Mouse (Mus musculus) ES-E14 (cell line): ENCODE results near the gene Simc1. TPM values are rescaled to one million over a fixed set of nuclear protein-coding genes. Genes with fewer than 3 reads are reported as not detected.

Source experiments
- DNase-seq: peaks from one replicate; pipeline ENCODE4 v3.0.0-alpha.2; 2013; ENCODE audit warnings: low read depth, low spot score
- H3K27ac ChIP-seq: 2 replicates; pipeline ENCODE4 v1.5.1; 2012; ENCODE audit warnings: low read depth, mild to moderate bottlenecking, low read length, moderate library complexity, mixed read lengths; ENCODE audit not compliant: poor library complexity, insufficient read depth, severe bottlenecking
- H3K36me3 ChIP-seq: 2 replicates; pipeline ENCODE4 v1.6.1; 2012; ENCODE audit warnings: mild to moderate bottlenecking, low read length, moderate library complexity, mixed read lengths; ENCODE audit not compliant: control insufficient read depth, poor library complexity, insufficient read depth, severe bottlenecking
- H3K4me1 ChIP-seq, 2 experiments: fragments of 150-350 bp in 1 of 2; sonication (generic) in 1 of 2; 2 replicates each; pipeline ENCODE4 v1.6.1; 2012; ENCODE audit warnings: low read length in 2 of 2, mild to moderate bottlenecking in 1 of 2, mixed read lengths in 1 of 2; ENCODE audit not compliant: control insufficient read depth in 2 of 2, insufficient read depth in 2 of 2, poor library complexity in 1 of 2
- H3K4me3 ChIP-seq, 2 experiments: fragments of 150-350 bp in 1 of 2; sonication (generic) in 1 of 2; 2 replicates each; pipeline ENCODE4 v1.5.1; 2012; ENCODE audit warnings: low read length in 2 of 2, low read depth in 1 of 2, mild to moderate bottlenecking in 1 of 2, mixed read lengths in 1 of 2; ENCODE audit not compliant: insufficient read depth in 1 of 2, poor library complexity in 1 of 2, severe bottlenecking in 1 of 2
- H3K9ac ChIP-seq: 2 replicates; pipeline ENCODE4 v1.6.1; 2012; ENCODE audit warnings: low read depth, mild to moderate bottlenecking, low read length, mixed read lengths; ENCODE audit not compliant: poor library complexity, insufficient read depth, severe bottlenecking
- H3K9me3 ChIP-seq: fragments of 150-350 bp; sonication (generic); 2 replicates; pipeline ENCODE4 v1.6.1; 2012; ENCODE audit warnings: low read depth, mild to moderate bottlenecking, low read length; ENCODE audit not compliant: control insufficient read depth, insufficient read depth
- CHD2 ChIP-seq: IDR thresholded peaks from 2 replicates; pipeline ENCODE4 v1.6.1; 2014; ENCODE audit warnings: mild to moderate bottlenecking, low read depth, low read length, inconsistent platforms
- HCFC1 ChIP-seq: IDR thresholded peaks from 2 replicates; pipeline ENCODE4 v1.6.1; 2012; ENCODE audit warnings: low read length, inconsistent platforms, borderline replicate concordance; ENCODE audit not compliant: insufficient read depth
- MAFK ChIP-seq: IDR thresholded peaks from 2 replicates; pipeline ENCODE4 v1.6.1; 2014; ENCODE audit warnings: mild to moderate bottlenecking, low read depth, low read length, inconsistent platforms; ENCODE audit not compliant: insufficient read depth
- ZC3H11A ChIP-seq: IDR thresholded peaks from 2 replicates; pipeline ENCODE4 v1.6.1; 2012; ENCODE audit warnings: low read depth, mild to moderate bottlenecking, inconsistent platforms, low read length, borderline replicate concordance
- ZNF384 ChIP-seq: IDR thresholded peaks from 2 replicates; pipeline ENCODE4 v1.6.1; 2012; ENCODE audit warnings: low read depth, low read length, inconsistent platforms
- in situ Hi-C, 2 experiments: fragments of 600-800 bp; cut with MboI; formaldehyde crosslinking; loops; one replicate each; pipeline ENCODE4 v1.15.1; 2025; ENCODE audit warnings: low sequenced_read_pairs in 2 of 2, inconsistent platforms in 1 of 2; ENCODE audit not compliant: unreplicated experiment in 2 of 2
- total RNA-seq: library from RNA; depleted of rRNA; stranded (reverse); fragments of 300-350 nt; gene quantifications from 2 replicates; pipeline ENCODE4 v1.2.3, GENCODE M21; 2012

Gene Simc1
- total RNA-seq, 1 experiment: 10.8 TPM

DNA sequence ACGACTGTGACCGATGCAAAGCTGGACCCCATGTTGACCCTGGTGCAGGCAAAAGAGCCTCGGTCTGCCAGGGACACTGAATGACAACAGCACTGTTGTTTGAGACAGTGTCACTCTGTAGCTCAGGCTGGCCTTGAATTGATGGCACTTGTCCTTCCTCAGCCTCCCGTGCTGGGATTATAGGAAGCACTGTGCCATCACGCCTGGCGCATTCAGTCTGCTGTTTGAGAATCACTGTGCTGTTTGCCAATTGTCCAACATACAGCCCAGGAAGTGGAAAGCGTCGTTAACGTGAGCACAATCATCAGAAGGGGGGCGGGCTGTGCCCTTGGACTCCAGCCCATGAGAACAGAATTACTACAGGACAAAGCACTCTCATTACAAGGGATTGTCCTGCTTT, 78.5 kb downstream of the Simc1 start:
- DNase-seq: no peak
- Histone ChIP-seq H3K9me3 (no peaks in the 10 kb centered on the region), H3K9ac (no peak overlapping the region), H3K4me3 (no peak overlapping the region), H3K27ac (no peak overlapping the region), H3K4me1 (peaks cover 0 to 7% of the 10 kb centered on the region in 2 experiments; a peak in 1 of 4 replicates), H3K36me3 (peaks cover 42% of the 10 kb centered on the region)
- in situ Hi-C loops: no loop called here
- TF ChIP-seq CHD2 (no peak), ZNF384 (no peak), HCFC1 (no peak), ZC3H11A (no peak), MAFK (no peak)

DNA sequence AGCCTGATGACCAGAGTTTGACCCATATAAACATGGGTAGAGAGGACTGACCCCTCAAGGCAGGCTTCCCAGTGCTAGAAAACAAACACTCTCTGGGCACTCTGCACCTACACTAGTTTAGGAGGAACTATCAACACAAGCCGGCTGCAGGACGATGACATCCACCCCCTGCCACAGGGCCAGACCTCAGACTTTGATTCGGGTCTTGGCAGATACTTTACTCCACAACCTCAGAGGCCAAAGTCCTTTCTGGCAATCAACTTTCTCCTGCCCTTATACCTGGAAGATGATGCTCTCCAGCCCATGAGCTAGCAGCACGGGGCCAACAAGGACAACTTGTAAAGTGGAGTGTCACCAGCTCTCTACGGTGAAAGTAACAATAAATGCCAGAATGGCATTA, 79.3 kb downstream of the Simc1 start:
- no peak overlapping the region for H3K4me3 ChIP-seq
- no peak overlapping the region for H3K27ac ChIP-seq
- no peak overlapping the region for H3K9ac ChIP-seq
- peaks cover 42% of the 10 kb centered on the region for H3K36me3 ChIP-seq
- DNase-seq: no peak
- no peak for TF ChIP-seq CHD2
- no peak for TF ChIP-seq ZC3H11A
- no peak for TF ChIP-seq ZNF384
- no peak for TF ChIP-seq HCFC1
- no peak for TF ChIP-seq MAFK
- in situ Hi-C loops: no loop called here
- no peaks in the 10 kb centered on the region for H3K9me3 ChIP-seq
- peaks cover 0 to 6% of the 10 kb centered on the region in 2 experiments; a peak in 1 of 4 replicates for H3K4me1 ChIP-seq

DNA sequence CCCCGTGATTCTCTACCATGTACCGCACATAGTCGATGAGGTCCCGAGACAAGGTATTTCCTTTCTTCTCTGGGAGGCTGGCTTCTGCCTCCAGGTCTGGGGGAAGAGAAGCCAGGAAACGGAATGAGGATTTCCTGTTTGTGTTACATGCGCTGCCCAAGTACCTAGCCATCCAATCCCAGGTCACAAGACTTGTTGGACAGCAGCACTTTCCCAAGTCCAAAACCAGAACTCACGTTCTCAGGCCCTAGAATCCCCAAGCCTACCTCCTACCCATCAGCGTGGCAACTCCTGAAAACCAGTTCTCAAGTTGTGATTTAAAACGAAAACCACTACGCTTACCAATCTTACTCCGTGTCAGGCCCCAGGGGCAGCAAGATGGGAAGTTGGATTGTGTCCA, 82.3 kb downstream of the Simc1 start:
- H3K4me1 ChIP-seq: peaks cover 0 to 4% of the 10 kb centered on the region in 2 experiments; a peak in 1 of 4 replicates
- no peak overlapping the region for H3K27ac ChIP-seq
- no peak overlapping the region for H3K9ac ChIP-seq
- TF ChIP-seq HCFC1: no peak
- TF ChIP-seq CHD2: no peak
- TF ChIP-seq MAFK: no peak
- TF ChIP-seq ZNF384: no peak
- no peak for TF ChIP-seq ZC3H11A
- H3K36me3 ChIP-seq: peaks cover 42% of the 10 kb centered on the region
- in situ Hi-C loops: no loop called here
- no peak overlapping the region for H3K4me3 ChIP-seq
- no peak for DNase-seq
- no peaks in the 10 kb centered on the region for H3K9me3 ChIP-seq

DNA sequence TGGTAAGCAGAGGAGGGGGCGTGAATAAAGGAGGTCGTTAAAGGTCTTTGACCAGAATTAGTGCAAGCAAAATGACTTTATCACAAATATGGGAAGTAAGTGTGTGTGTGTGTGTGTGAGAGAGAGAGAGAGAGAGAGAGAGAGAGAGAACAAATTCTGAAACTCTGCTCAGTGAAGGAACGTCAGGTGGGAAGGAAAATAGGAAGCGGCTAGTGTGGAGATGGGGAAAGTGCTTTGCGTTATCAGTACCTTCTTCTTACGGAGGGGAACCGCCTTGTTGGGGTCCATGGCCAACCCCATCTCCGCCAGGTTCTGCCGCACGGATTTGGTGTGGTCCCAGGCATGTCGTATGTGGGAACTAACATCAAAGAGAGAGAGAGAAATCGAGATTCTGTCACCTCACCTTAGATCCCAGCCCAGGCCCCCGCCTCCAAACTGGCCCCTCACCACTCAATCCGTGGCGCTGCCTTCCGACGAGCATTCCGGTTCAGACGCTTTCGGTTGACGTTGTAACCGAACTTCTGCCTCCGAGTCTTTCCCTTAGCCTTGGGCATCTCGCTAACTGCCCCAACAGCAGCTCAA, 85.9 kb downstream of the Simc1 start:
- Histone ChIP-seq H3K27ac (peak overlapping the region; percentile 75; the same call in 1 of the 2 replicates), H3K4me1 (peaks cover 0 to 2% of the 10 kb centered on the region in 2 experiments; a peak in 1 of 4 replicates), H3K9me3 (no peaks in the 10 kb centered on the region), H3K9ac (peak overlapping the region; percentile 94), H3K36me3 (peaks cover 26% of the 10 kb centered on the region), H3K4me3 (peak overlapping the region; percentile 82 to 89)
- TF ChIP-seq ZNF384: no peak
- no peak for TF ChIP-seq CHD2
- TF ChIP-seq MAFK: no peak
- TF ChIP-seq ZC3H11A: no peak
- TF ChIP-seq HCFC1: no peak
- in situ Hi-C loops: no loop called here
- DNase-seq: no peak
